Mouse (Mus musculus) midbrain, embryonic 16.5 days (tissue): Measurements from ENCODE around the gene Flad1. TPM values are rescaled to one million over a fixed set of nuclear protein-coding genes. Genes with fewer than 3 reads are reported as not detected.

ENCODE experiments used
- ATAC-seq: fragments of 200-750 bp; cut with Nextera tagmentation; 2 replicates; pipeline ENCODE4 v1.8.0; 2017; ENCODE audit warnings: moderate TSS enrichment
- H3K27ac ChIP-seq: fragments of 300-500 bp; sonication (generic); 2 replicates; pipeline ENCODE4 v1.5.1; 2014; ENCODE audit warnings: mild to moderate bottlenecking, low read length, mixed read lengths
- H3K27me3 ChIP-seq: fragments of 300-500 bp; sonication (generic); 2 replicates; pipeline ENCODE4 v1.6.1; 2014; ENCODE audit warnings: low read depth, low read length, mixed read lengths; ENCODE audit not compliant: control insufficient read depth, insufficient read depth
- H3K36me3 ChIP-seq: fragments of 300-500 bp; sonication (generic); 2 replicates; pipeline ENCODE4 v1.6.1; 2014; ENCODE audit warnings: mild to moderate bottlenecking, low read length, moderate library complexity, mixed read lengths; ENCODE audit not compliant: control insufficient read depth, insufficient read depth
- H3K4me1 ChIP-seq: fragments of 300-500 bp; sonication (generic); 2 replicates; pipeline ENCODE4 v1.6.1; 2014; ENCODE audit warnings: mild to moderate bottlenecking, low read length, mixed read lengths; ENCODE audit not compliant: control insufficient read depth, insufficient read depth
- H3K4me2 ChIP-seq: fragments of 300-500 bp; sonication (generic); 2 replicates; pipeline ENCODE4 v1.6.1; 2014; ENCODE audit warnings: mild to moderate bottlenecking, low read length, mixed read lengths
- H3K4me3 ChIP-seq: fragments of 300-500 bp; sonication (generic); 2 replicates; pipeline ENCODE4 v1.5.1; 2014; ENCODE audit warnings: low read depth, mild to moderate bottlenecking, low read length, moderate library complexity, mixed read lengths
- H3K9ac ChIP-seq: fragments of 300-500 bp; sonication (generic); 2 replicates; pipeline ENCODE4 v1.6.1; 2014; ENCODE audit warnings: low read depth, low read length, mixed read lengths
- H3K9me3 ChIP-seq: fragments of 300-500 bp; sonication (generic); replicated peaks from 2 replicates; pipeline ENCODE4 v1.6.1; 2014; ENCODE audit warnings: mild to moderate bottlenecking, low read length, mixed read lengths; ENCODE audit not compliant: control insufficient read depth, poor library complexity, severe bottlenecking
- WGBS: fragments of 180-500 bp; shearing (Covaris S2); extraction: QIAGEN DNeasy Blood & Tissue Kit; methylation state at CpG from one replicate; pipeline ENCODE4 v1.1.7; 2014; 5-methylcytosine and 5-hydroxymethylcytosine counted together
- polyA plus RNA-seq: library from polyadenylated mRNA; unstranded; fragments of >200 nt; fragmentation: Nextera tagmentation; extraction: Ambion mirVana; gene quantifications from 2 replicates; pipeline ENCODE4 v1.2.1, GENCODE M21; 2015

Gene Flad1
- polyA plus RNA-seq, 1 experiment from 2014 or later, result 39.1 TPM

- Histone ChIP-seq H3K27ac (peak within 1 kb of the TSS; percentile 58), H3K27me3 (peaks cover 25% of the 10 kb centered on the region), H3K4me1 (peaks cover 60% of the 10 kb centered on the region), H3K4me2 (peak within 1 kb of the TSS; percentile 99), H3K36me3 (no peaks in the 10 kb centered on the region), H3K9ac (peak within 1 kb of the TSS; percentile 65), H3K9me3 (no peaks in the 10 kb centered on the region), H3K4me3 (peak within 1 kb of the TSS; percentile 55)
- WGBS, result under 1% methylated on average over 42 of the region's 42 CpGs
- ATAC-seq, result peak; percentile 44
These were observed 17.4 kb downstream of the Flad1 start, which contains the start of gene Zbtb7b for GRCm38 (mm10) chr3:89394006-89394893. Gene Zbtb7b (minus strand): TSS chr3:89394776.

- no peaks in the 10 kb centered on the region for H3K9me3 ChIP-seq
- no peaks in the 10 kb centered on the region for H3K36me3 ChIP-seq
- peak overlapping the region; percentile 65 for H3K9ac ChIP-seq
- H3K4me2 ChIP-seq, result peak overlapping the region; percentile 99
- peaks cover 25% of the 10 kb centered on the region for H3K27me3 ChIP-seq
- ATAC-seq, result peak; percentile 93
- WGBS, result under 1% methylated on average over 15 of the region's 15 CpGs
- H3K27ac ChIP-seq, result peak overlapping the region; percentile 58
- peaks cover 60% of the 10 kb centered on the region for H3K4me1 ChIP-seq
- peak overlapping the region; percentile 55 for H3K4me3 ChIP-seq
These were observed 18.1 kb downstream of the Flad1 start for GRCm38 (mm10) chr3:89393605-89394004.

- under 1% methylated on average over 20 of the region's 24 CpGs for WGBS
- Histone ChIP-seq H3K9me3 (no peaks in the 10 kb centered on the region), H3K36me3 (no peaks in the 10 kb centered on the region), H3K27me3 (peaks cover 25% of the 10 kb centered on the region), H3K4me2 (peak overlapping the region; percentile 99), H3K4me1 (peaks cover 60% of the 10 kb centered on the region), H3K9ac (peak overlapping the region; percentile 58), H3K4me3 (peak overlapping the region; percentile 55), H3K27ac (no peak overlapping the region)
- ATAC-seq, result no peak
These were observed 18.8 kb downstream of the Flad1 start for GRCm38 (mm10) chr3:89392871-89393311.

- Histone ChIP-seq H3K4me1 (peaks cover 60% of the 10 kb centered on the region), H3K36me3 (no peaks in the 10 kb centered on the region), H3K9ac (peak overlapping the region; percentile 72), H3K27me3 (peaks cover 25% of the 10 kb centered on the region), H3K4me3 (peak overlapping the region; percentile 55), H3K4me2 (peak overlapping the region; percentile 99), H3K9me3 (no peaks in the 10 kb centered on the region), H3K27ac (0 out of 2 replicates have a peak overlapping the region, but pooled peaks have one; percentile 8)
- no peak for ATAC-seq
- WGBS, result under 1% methylated on average over 44 of the region's 56 CpGs
These were observed 19.8 kb downstream of the Flad1 start for GRCm38 (mm10) chr3:89391663-89392511.

GRCm38 (mm10) chr3:89390699-89391662 lies 20.7 kb downstream of the Flad1 start:
- peaks cover 21% of the 10 kb centered on the region for H3K27me3 ChIP-seq
- peak overlapping the region; percentile 99 for H3K4me2 ChIP-seq
- peak overlapping the region; percentile 72 for H3K9ac ChIP-seq
- no peak for ATAC-seq
- H3K4me1 ChIP-seq, result peaks cover 53% of the 10 kb centered on the region
- 0 out of 2 replicates have a peak overlapping the region, but pooled peaks have one; percentile 8 for H3K27ac ChIP-seq
- peak overlapping the region; percentile 55 for H3K4me3 ChIP-seq
- H3K9me3 ChIP-seq, result no peaks in the 10 kb centered on the region
- no peaks in the 10 kb centered on the region for H3K36me3 ChIP-seq
- WGBS, result 11% methylated on average over 18 of the region's 19 CpGs

- no peak overlapping the region for H3K4me2 ChIP-seq
- no peaks in the 10 kb centered on the region for H3K36me3 ChIP-seq
- no peaks in the 10 kb centered on the region for H3K9me3 ChIP-seq
- H3K4me3 ChIP-seq, result no peak overlapping the region
- no peak overlapping the region for H3K27ac ChIP-seq
- peaks cover 17% of the 10 kb centered on the region for H3K27me3 ChIP-seq
- ATAC-seq, result no peak
- WGBS, result 65% methylated on average over 3 of the region's 5 CpGs
- peaks cover 45% of the 10 kb centered on the region for H3K4me1 ChIP-seq
- H3K9ac ChIP-seq, result no peak overlapping the region
These were observed 21.6 kb downstream of the Flad1 start for GRCm38 (mm10) chr3:89390111-89390515.

- Histone ChIP-seq H3K4me2 (no peak overlapping the region), H3K4me3 (no peak overlapping the region), H3K27me3 (peaks cover 10% of the 10 kb centered on the region; the same call in 1 of the 2 replicates), H3K27ac (no peak overlapping the region), H3K9ac (no peak overlapping the region), H3K9me3 (no peaks in the 10 kb centered on the region), H3K36me3 (no peaks in the 10 kb centered on the region), H3K4me1 (peaks cover 35% of the 10 kb centered on the region)
- no peak for ATAC-seq
- 72% methylated on average over 6 of the region's 6 CpGs for WGBS
These were observed 22.5 kb downstream of the Flad1 start for GRCm38 (mm10) chr3:89388901-89389740.
